Mouse (Mus musculus) adrenal gland, postnatal 4 days (tissue): Measurements from ENCODE around the gene Srebf2. TPM values are rescaled to one million over a fixed set of nuclear protein-coding genes. Genes with fewer than 3 reads are reported as not detected.

Experiments
- DNase-seq, 2 experiments: peaks; one replicate each; pipeline ENCODE4 v3.0.0; 2021 to 2022; ENCODE audit warnings: low spot score in 2 of 2, mixed read lengths in 2 of 2
- total RNA-seq, 2 experiments: library from RNA; stranded (reverse); gene quantifications; 2 replicates each; pipeline ENCODE4 v1.2.3; 2021

Srebf2 gene
- total RNA-seq, 2 experiments from 2014 or later, result 54.6 to 71.7 TPM

GRCm38 (mm10) chr15:82156298-82156697 is 9.3 kb downstream of the Srebf2 start:
- no peak for DNase-seq

DNA sequence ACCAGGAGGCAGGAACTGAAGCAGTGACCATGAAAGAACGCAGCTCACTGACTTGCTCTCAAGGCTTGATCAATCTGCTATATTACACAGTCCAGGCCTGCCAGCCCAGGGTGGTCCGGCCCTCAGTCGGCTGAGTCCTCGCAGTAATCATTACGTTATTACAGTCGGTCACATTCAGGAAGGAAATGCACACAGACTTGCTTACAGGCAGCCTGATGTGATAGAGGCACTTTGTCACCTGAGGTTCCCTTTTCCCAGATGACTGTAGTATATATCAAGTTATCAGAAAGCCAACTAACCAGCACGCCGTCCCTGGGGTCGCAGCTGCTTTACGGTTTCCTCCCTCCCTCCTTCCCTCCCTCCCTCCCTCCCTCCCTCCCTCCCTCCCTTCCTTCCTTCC is 9.9 kb downstream of the Srebf2 start:
- no peak for DNase-seq

DNA sequence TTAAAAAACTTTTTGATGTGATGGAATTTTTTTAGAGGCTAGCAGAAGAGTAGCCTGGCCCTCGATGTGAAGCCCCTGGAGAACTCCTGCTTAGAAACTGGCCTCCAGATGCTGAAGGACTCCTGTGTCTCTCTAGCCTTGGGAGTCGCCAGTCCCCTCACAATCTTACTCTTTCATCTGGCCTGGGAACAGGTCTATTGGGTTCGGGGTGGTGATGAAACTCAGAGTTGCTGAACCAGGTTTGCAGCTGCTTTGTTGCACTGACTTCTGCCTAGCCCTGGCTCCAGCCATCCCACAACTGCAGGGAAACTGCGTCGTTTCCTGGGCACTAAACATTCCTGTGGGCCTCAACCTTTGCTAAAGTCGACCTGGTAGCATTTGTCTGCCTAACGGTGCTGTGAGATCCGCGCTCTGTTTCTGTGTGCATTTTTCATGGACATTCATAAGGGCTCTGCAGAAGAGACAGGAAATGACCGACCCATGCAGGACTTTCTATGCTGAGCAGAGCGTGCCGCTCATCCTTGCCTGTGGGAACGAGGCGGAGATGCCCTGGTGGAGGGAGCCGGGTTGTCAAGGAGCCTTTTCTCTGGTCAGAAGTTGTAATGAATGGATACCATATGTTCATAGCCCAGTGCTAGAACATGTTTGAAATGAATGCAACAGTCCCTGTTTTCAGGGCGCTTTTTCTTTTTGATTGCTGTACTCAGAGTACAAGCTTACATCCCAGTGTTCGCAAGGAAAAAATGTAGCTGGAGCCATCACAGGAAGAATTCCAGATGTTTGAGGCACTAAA is 11.5 kb downstream of the Srebf2 start:
- DNase-seq, result no peak

- DNase-seq, result no peak
These were observed 12.5 kb downstream of the Srebf2 start for GRCm38 (mm10) chr15:82159471-82159870.

GRCm38 (mm10) chr15:82160731-82161640 is 14.0 kb downstream of the Srebf2 start:
- DNase-seq, result no peak

DNA sequence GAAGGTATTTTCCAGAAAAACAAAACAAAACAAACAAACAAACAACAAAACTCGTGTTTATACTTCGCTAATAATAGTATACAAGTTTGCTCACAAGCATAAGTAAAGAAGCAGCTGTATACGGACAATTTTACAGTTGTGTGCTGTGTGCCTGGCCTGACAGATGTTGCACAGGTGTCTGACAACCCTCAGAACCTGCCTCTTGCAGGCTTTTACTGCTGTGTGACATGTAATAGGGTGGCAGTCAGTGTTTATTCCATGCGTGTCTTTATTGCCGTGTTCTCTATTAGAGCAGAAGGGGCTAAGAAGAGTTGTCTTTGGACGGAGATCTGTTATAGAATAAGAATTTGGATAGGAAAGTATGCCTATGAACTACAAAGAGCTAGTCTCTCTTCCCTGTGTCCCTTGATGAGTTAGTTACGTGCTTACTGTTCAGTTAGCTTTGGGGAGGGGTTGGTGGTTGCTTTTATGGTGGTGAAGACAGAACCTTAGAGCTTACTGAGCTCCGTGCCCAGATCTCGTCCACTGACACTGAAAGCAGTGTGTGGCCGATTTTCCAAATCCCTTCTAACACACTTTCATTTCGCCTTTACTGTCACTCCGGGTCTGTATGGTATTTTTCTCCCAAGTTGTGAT is 15.1 kb downstream of the Srebf2 start:
- no peak for DNase-seq

DNA sequence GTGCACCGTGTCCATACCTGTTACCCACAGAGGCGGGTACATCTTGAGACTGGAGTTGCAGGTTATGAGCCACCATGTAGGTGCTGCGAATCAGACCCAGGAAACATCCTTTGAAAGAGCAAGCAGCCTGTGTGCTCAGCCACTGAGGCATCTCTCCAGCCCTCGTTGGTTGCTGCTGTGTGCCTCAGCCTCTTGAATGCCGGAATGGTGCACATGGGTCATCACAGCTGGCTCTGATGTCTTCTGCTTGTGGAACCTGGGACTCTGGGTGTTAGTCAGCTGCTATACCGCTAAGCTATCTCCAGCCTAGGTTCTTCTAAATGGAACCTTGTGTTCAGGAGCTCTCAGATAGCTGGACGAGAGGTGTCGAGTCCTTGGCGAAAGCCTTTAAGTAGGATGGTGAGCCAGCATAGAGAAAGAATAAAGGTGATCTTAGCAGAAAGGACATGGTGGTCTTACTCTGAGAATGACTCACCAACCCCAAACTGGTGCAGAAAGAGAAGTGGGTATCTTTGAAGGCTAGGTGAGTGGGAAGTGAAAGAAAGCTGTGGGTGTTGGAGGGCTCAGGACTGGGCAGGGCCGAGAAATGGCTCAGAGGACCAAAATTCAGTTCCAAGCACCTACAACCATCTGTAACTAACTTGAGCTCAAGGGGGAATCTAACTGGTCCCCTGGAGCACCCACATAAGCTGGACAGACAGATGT is 16.5 kb downstream of the Srebf2 start:
- DNase-seq, result no peak

- DNase-seq, result no peak
These were observed 17.0 kb downstream of the Srebf2 start for GRCm38 (mm10) chr15:82164061-82164399.

- DNase-seq, result no peak
These were observed 17.5 kb downstream of the Srebf2 start for GRCm38 (mm10) chr15:82164496-82164895.

GRCm38 (mm10) chr15:82165332-82166239 is 18.6 kb downstream of the Srebf2 start:
- peak; percentile 61 to 68 for DNase-seq

DNA sequence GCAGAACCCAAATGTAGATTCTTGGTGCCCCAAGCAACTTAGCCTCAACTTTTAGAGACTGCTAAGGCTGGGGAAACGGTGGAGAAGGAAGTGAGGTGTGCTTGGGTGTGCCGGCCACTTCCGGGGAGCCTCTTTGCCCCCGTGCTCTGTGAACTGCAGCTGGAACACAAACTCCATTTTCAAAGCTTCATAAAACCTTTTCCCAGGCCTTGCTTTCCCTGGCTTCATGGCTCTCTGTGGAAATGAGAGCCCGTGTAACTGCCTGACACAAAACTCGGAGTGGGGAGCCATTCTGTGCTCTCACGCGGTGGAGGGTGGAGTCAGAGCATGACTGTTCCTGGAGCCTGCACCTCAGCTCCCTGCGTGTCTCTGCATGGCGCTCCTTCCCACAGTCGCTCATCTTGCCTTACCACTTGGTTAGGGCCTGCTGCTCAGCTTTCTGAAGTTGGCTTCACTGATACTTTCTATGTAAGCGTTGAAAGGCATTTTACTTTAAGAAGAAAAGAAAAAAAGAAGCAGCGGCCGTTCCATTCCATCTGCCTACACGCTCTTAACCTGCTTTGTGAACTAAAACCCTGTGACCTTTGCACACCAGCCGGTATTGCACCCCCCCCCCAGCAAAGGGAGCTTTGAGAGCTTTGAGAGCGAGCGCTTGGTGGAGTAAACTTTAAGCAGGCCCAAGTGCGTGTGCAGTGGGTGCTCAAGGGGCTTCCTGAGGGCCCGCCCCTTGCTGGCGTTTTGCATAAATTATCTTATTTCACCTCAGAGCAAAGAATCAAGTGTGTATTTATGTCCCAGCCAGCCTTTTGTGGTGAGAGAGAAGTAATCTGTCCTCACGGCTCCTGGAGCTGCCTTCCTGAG is 19.5 kb downstream of the Srebf2 start:
- DNase-seq, result no peak

DNA sequence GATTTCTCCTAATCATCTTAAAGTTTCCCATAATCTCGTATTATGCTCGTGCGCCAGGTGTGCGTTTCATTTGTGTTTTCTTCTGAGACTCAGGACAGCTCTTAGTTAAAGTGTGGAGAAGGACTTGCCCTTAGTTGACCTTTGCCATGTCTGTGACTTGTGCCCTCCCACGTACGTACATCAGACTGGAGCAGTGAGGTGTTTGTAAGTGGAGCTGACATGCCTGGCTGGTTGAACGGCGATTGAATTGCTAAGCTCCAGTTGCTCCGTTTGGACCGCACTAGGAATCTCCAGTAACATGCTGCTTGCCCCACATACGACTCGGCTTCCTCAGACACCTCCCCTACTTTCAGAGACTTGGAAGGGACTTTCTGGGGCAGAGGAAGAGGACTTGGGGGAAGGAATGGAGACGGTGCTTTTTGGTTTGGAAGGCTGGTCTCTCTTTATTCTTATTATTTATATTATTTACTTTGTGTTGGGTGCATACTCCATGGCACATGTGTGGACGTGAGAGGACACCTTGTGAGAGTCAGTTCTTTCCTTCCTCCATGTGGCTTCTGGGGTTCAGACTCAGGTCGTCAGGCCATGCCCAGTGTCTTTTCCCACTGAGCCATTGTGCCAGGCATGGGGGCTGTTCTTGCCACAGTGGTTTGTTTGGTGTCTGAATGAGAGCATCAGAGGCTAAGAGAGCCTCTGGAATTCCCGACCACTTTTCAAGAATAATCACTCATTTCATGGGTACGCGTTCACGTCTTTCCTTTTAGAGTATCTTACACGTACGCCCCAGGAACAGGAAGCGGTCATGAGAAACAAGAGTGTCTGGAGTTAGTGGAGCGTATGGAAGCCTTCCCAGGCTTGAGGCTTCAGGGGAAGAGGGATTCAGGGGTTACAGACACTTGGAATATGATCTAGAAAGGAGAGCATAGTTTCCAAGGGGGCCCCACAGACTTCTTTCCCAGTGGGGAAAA is 20.5 kb downstream of the Srebf2 start:
- DNase-seq, result no peak

- DNase-seq, result no peak
These were observed 22.7 kb downstream of the Srebf2 start for GRCm38 (mm10) chr15:82169671-82170070.

- DNase-seq, result no peak
These were observed 23.7 kb downstream of the Srebf2 start for GRCm38 (mm10) chr15:82170437-82171377.

DNA sequence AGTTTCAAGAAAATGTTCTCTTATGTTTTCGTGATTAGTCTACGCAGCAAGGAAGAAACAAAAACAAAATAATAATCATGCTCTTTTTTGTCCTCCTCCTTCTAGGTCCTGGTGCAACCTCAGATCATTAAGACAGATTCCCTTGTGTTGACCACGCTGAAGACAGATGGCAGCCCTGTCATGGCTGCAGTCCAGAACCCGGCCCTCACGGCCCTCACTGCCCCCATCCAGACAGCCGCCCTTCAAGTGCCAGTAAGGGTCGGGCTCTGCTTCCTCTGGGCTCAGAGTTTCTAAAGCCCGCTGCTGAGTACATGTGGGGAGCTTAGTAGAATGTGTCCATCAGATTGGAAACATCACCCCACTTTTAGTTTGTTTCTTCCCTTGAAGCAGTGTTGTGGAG is 25.7 kb downstream of the Srebf2 start:
- no peak for DNase-seq

DNA sequence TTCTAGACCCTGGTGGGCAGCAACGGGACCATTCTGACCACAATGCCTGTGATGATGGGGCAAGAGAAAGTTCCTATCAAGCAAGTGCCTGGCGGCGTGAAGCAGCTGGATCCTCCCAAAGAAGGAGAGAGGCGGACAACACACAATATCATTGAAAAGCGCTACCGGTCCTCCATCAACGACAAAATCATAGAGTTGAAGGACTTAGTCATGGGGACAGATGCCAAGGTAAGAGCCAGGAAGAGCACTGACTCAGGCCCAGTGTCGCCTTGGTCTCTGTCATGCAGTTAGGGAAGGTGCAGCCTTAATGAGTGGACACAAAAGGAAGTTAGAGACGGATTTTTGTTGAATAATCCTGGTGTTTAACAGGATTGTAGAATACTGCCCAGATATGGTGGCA is 28.1 kb downstream of the Srebf2 start:
- no peak for DNase-seq

- DNase-seq, result no peak
These were observed 30.8 kb downstream of the Srebf2 start for GRCm38 (mm10) chr15:82177743-82178290.
